Mouse (Mus musculus) intestine, embryonic 16.5 days (tissue): ENCODE measurements around the gene Snapc2. TPM values are rescaled to one million over a fixed set of nuclear protein-coding genes. Genes with fewer than 3 reads are reported as not detected.
A peak's percentile ranks its signal among the peaks of the same experiment; 100 is the strongest.

Experiments
- ATAC-seq: fragments of 200-750 bp; cut with Nextera tagmentation; 2 replicates; pipeline ENCODE4 v1.8.0; 2017; ENCODE audit warnings: moderate TSS enrichment, moderate library complexity
- H3K27ac ChIP-seq: fragments of 300-500 bp; sonication (generic); 2 replicates; pipeline ENCODE4 v1.5.1; 2014; ENCODE audit warnings: mild to moderate bottlenecking, low read length
- H3K27me3 ChIP-seq: fragments of 300-500 bp; sonication (generic); replicated peaks from 2 replicates; pipeline ENCODE4 v1.6.1; 2014; ENCODE audit warnings: low read length, control low read depth, mixed read lengths; ENCODE audit not compliant: control insufficient read depth, insufficient read depth
- H3K36me3 ChIP-seq: fragments of 300-500 bp; sonication (generic); 2 replicates; pipeline ENCODE4 v1.6.1; 2014; ENCODE audit warnings: low read length, control low read depth; ENCODE audit not compliant: control insufficient read depth, insufficient read depth
- H3K4me1 ChIP-seq: fragments of 300-500 bp; sonication (generic); 2 replicates; pipeline ENCODE4 v1.6.1; 2014; ENCODE audit warnings: low read length, control low read depth, mixed read lengths; ENCODE audit not compliant: control insufficient read depth, insufficient read depth
- H3K4me2 ChIP-seq: fragments of 300-500 bp; sonication (generic); 2 replicates; pipeline ENCODE4 v1.6.1; 2014; ENCODE audit warnings: low read depth, low read length, control low read depth
- H3K4me3 ChIP-seq: fragments of 300-500 bp; sonication (generic); 2 replicates; pipeline ENCODE4 v1.5.1; 2014; ENCODE audit warnings: mild to moderate bottlenecking, low read length
- H3K9ac ChIP-seq: fragments of 300-500 bp; sonication (generic); 2 replicates; pipeline ENCODE4 v1.6.1; 2014; ENCODE audit warnings: low read depth, low read length
- H3K9me3 ChIP-seq: fragments of 300-500 bp; sonication (generic); 2 replicates; pipeline ENCODE4 v1.6.1; 2016; ENCODE audit warnings: low read length, control low read depth; ENCODE audit not compliant: control insufficient read depth
- WGBS: fragments of 180-500 bp; shearing (Covaris S2); extraction: QIAGEN DNeasy Blood & Tissue Kit; methylation state at CpG from one replicate; pipeline ENCODE4 v1.1.7; 2014; 5-methylcytosine and 5-hydroxymethylcytosine counted together
- polyA plus RNA-seq: library from polyadenylated mRNA; unstranded; fragments of >200 nt; fragmentation: Nextera tagmentation; extraction: Ambion mirVana; gene quantifications from 2 replicates; pipeline ENCODE4 v1.2.1, GENCODE M21; 2015

The Snapc2 gene
- polyA plus RNA-seq, 1 experiment from 2014 or later, result 43.5 TPM

GRCm38 (mm10) chr8:4258678-4259077 is 5.8 kb downstream of the Snapc2 start:
- Histone ChIP-seq H3K27me3 (no peaks in the 10 kb centered on the region), H3K4me1 (peaks cover 16% of the 10 kb centered on the region), H3K27ac (peak overlapping the region; percentile 37), H3K4me3 (peak overlapping the region; percentile 73), H3K9ac (peak overlapping the region; percentile 82), H3K36me3 (peaks cover 24% of the 10 kb centered on the region), H3K4me2 (peak overlapping the region; percentile 91), H3K9me3 (no peaks in the 10 kb centered on the region)
- under 1% methylated on average over 32 of the region's 32 CpGs for WGBS
- peak; percentile 74 for ATAC-seq

- Histone ChIP-seq H3K9me3 (no peaks in the 10 kb centered on the region), H3K4me1 (peaks cover 10% of the 10 kb centered on the region), H3K9ac (peak within 1 kb of the TSS; percentile 82), H3K27me3 (no peaks in the 10 kb centered on the region), H3K27ac (peak within 1 kb of the TSS; percentile 40), H3K36me3 (peaks cover 24% of the 10 kb centered on the region), H3K4me3 (peak within 1 kb of the TSS; percentile 73), H3K4me2 (peak within 1 kb of the TSS; percentile 91)
- peak; percentile 95 for ATAC-seq
- WGBS, result 5% methylated on average over 31 of the region's 33 CpGs
Measured at GRCm38 (mm10) chr8:4259125-4259804, 6.4 kb downstream of the Snapc2 start, which contains the start of gene Ctxn1. Ctxn1 (minus strand) TSS chr8:4259274.

- H3K4me3 ChIP-seq, result no peak overlapping the region
- WGBS, result 85% methylated on average over 4 of the region's 4 CpGs
- no peak overlapping the region for H3K4me2 ChIP-seq
- peak overlapping the region; percentile 40; the same call in 1 of the 2 replicates for H3K27ac ChIP-seq
- peak overlapping the region; percentile 47; the same call in 1 of the 2 replicates for H3K9ac ChIP-seq
- H3K4me1 ChIP-seq, result peaks cover 9% of the 10 kb centered on the region
- no peaks in the 10 kb centered on the region for H3K27me3 ChIP-seq
- H3K9me3 ChIP-seq, result no peaks in the 10 kb centered on the region
- H3K36me3 ChIP-seq, result peaks cover 24% of the 10 kb centered on the region
- ATAC-seq, result no peak
Measured at GRCm38 (mm10) chr8:4259805-4260170, 6.9 kb downstream of the Snapc2 start.

- no peak for ATAC-seq
- Histone ChIP-seq H3K36me3 (peaks cover 40% of the 10 kb centered on the region), H3K27ac (no peak overlapping the region), H3K9ac (no peak overlapping the region), H3K4me1 (peaks cover 7% of the 10 kb centered on the region), H3K27me3 (no peaks in the 10 kb centered on the region), H3K4me3 (no peak overlapping the region), H3K9me3 (no peaks in the 10 kb centered on the region), H3K4me2 (no peak overlapping the region)
- 82% methylated on average over 8 of the region's 8 CpGs for WGBS
Measured at GRCm38 (mm10) chr8:4263105-4263791, 10.4 kb downstream of the Snapc2 start.

GRCm38 (mm10) chr8:4265160-4265914 is 12.5 kb downstream of the Snapc2 start:
- no peak for ATAC-seq
- no peaks in the 10 kb centered on the region for H3K4me1 ChIP-seq
- 90% methylated on average over 15 of the region's 15 CpGs for WGBS

GRCm38 (mm10) chr8:4267627-4268026 is 14.7 kb downstream of the Snapc2 start:
- Histone ChIP-seq H3K4me3 (no peak overlapping the region), H3K27me3 (no peaks in the 10 kb centered on the region), H3K9me3 (no peaks in the 10 kb centered on the region), H3K9ac (no peak overlapping the region), H3K27ac (no peak overlapping the region), H3K36me3 (peaks cover 38% of the 10 kb centered on the region), H3K4me1 (no peaks in the 10 kb centered on the region), H3K4me2 (no peak overlapping the region)
- peak; percentile 62; the same call in 1 of the 2 replicates for ATAC-seq
- WGBS, result 77% methylated on average over 15 of the region's 15 CpGs

More at GRCm38 (mm10) chr8:4265160-4265914, 12.5 kb downstream of the Snapc2 start:
- Histone ChIP-seq H3K9me3 (no peaks in the 10 kb centered on the region), H3K27ac (no peak overlapping the region), H3K4me2 (no peak overlapping the region), H3K36me3 (peaks cover 44% of the 10 kb centered on the region), H3K9ac (no peak overlapping the region), H3K27me3 (no peaks in the 10 kb centered on the region), H3K4me3 (no peak overlapping the region)

- no peak for ATAC-seq
- Histone ChIP-seq H3K4me1 (peaks cover 3% of the 10 kb centered on the region), H3K9me3 (no peaks in the 10 kb centered on the region), H3K27me3 (no peaks in the 10 kb centered on the region), H3K9ac (no peak overlapping the region), H3K4me3 (no peak overlapping the region), H3K27ac (no peak overlapping the region), H3K4me2 (no peak overlapping the region), H3K36me3 (peaks cover 38% of the 10 kb centered on the region)
- 91% methylated on average over 6 of the region's 6 CpGs for WGBS
Measured at GRCm38 (mm10) chr8:4269609-4270008, 16.7 kb downstream of the Snapc2 start.

GRCm38 (mm10) chr8:4275275-4276110 is 22.6 kb downstream of the Snapc2 start, which contains the start of gene Timm44:
Timm44 (minus strand) TSS chr8:4275913.
- H3K9me3 ChIP-seq, result no peaks in the 10 kb centered on the region
- peak within 1 kb of the TSS; percentile 86 for H3K4me3 ChIP-seq
- H3K4me1 ChIP-seq, result peaks cover 8% of the 10 kb centered on the region
- WGBS, result under 1% methylated on average over 39 of the region's 39 CpGs
- peaks cover 5% of the 10 kb centered on the region for H3K36me3 ChIP-seq
- H3K27ac ChIP-seq, result peak within 1 kb of the TSS; percentile 61
- ATAC-seq, result peak; percentile 97
- H3K4me2 ChIP-seq, result peak within 1 kb of the TSS; percentile 77
- H3K27me3 ChIP-seq, result no peaks in the 10 kb centered on the region
- peak within 1 kb of the TSS; percentile 83 for H3K9ac ChIP-seq
